Mouse (Mus musculus): Measurements from ENCODE around the gene Tex44.

- TF ChIP-seq POLR2A (IDR thresholded peaks at IDR 0.05; ENCODE audit: borderline replicate concordance, low read depth, low read length): no peak
- TF ChIP-seq CTCF (IDR thresholded peaks at IDR 0.05; ENCODE audit: low read depth, low read length): no peak
Observed at GRCm38 (mm10) chr1:86434439-86435201, 8.5 kb downstream of the Tex44 start.
